Mouse (Mus musculus): ENCODE results near the gene Kif1a. TPM values are rescaled to one million over a fixed set of nuclear protein-coding genes. Genes with fewer than 3 reads are reported as not detected.

Gene Kif1a
- total RNA-seq (2023) = not detected

GRCm38 (mm10) chr1:93101571-93102061, at the start of gene Kif1a:
Gene Kif1a, minus strand, starts transcription at chr1:93101951.

GRCm38 (mm10) chr1:93135036-93135526, 33.3 kb upstream of the Kif1a start, which contains the start of gene Agxt:
Gene Agxt, plus strand, starts transcription at chr1:93135240.

GRCm38 (mm10) chr1:93006061-93006460, 95.7 kb downstream of the Kif1a start, which contains the start of gene Aqp12:
Gene Aqp12, plus strand, starts transcription at chr1:93006334.

Other genes starting within 250 kb of the Kif1a start
- 1.6 TPM for gene Ankmy1, start 199.0 kb downstream of the Kif1a start, total RNA-seq (2023)
- 4.2 TPM for gene Dusp28, start 195.0 kb downstream of the Kif1a start, total RNA-seq (2023)
- gene Rnpepl1, start 191.2 kb downstream of the Kif1a start, total RNA-seq (2023) = 83.0 TPM
- 13.0 TPM for gene Capn10, start 167.6 kb downstream of the Kif1a start, total RNA-seq (2023)
- 0.62 TPM for gene Gpr35, start 151.1 kb downstream of the Kif1a start, total RNA-seq (2023)
- not detected for gene Aqp12, start 95.6 kb downstream of the Kif1a start, total RNA-seq (2023)
- not detected for gene Agxt, start 33.3 kb upstream of the Kif1a start, total RNA-seq (2023)
- gene 2310007B03Rik, start 59.0 kb upstream of the Kif1a start, total RNA-seq (2023) = not detected
- gene Crocc2, start 66.8 kb upstream of the Kif1a start, total RNA-seq (2023) = not detected
- 1.2 TPM for gene Sned1, start 133.9 kb upstream of the Kif1a start, total RNA-seq (2023)
- 15.4 TPM for gene Mterf4, start 204.0 kb upstream of the Kif1a start, total RNA-seq (2023)
- 25.2 TPM for gene Ppp1r7, start 240.9 kb upstream of the Kif1a start, total RNA-seq (2023)
- 2.8 TPM for gene Pask, start 241.5 kb upstream of the Kif1a start, total RNA-seq (2023)

Measured in CD4-positive naive resting alpha-beta T cell, adult 76 days (primary cell).